Mouse (Mus musculus): ENCODE results near the gene Cyp8b1. TPM values are rescaled to one million over a fixed set of nuclear protein-coding genes. Genes with fewer than 3 reads are reported as not detected.
A peak's percentile ranks its signal among the peaks of the same experiment; 100 is the strongest.

Gene Cyp8b1
- not detected in 2 replicates for polyA plus RNA-seq (2015; fragmentation: Nextera tagmentation; extraction: Ambion mirVana)

DNA sequence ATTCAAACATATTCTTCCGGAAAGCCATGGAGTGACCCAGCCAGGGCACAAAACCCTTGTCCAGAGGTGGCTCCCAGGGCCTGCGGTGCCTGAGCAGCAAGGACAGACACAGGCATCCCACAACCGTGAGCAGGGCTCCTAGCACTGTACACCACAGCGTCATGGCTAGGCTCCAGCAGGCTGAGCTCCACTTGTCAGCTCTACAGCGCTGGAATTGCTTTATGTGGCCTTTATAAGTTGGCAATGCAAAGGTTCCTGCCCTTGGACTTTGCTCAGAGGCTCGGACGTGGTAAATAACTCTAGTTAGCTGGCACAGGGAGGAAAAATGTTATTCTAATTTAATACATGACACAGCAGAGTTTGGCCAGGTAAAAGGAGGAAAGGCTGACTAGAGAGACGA is at the start of gene Cyp8b1:
TSS of gene Cyp8b1 (minus strand) at position 204 of the 400 bp plus-strand sequence.
- no peak within 1 kb of the TSS for H3K9ac ChIP-seq (replicated peaks; ENCODE audit: low read length)
- no peak within 1 kb of the TSS for H3K4me3 ChIP-seq (ENCODE audit: low read length)
- no peak within 1 kb of the TSS for H3K27ac ChIP-seq (ENCODE audit: low read length)
- no peak within 1 kb of the TSS for H3K4me2 ChIP-seq (replicated peaks; ENCODE audit: low read depth, low read length)
- no peaks in the 10 kb centered on the region for H3K27me3 ChIP-seq (ENCODE audit: insufficient read depth, low read length)
- no peak for ATAC-seq (ENCODE audit: low FRiP score, low TSS enrichment)
- H3K36me3 ChIP-seq (ENCODE audit: insufficient read depth, low read length), result no peaks in the 10 kb centered on the region
- WGBS, result 84% methylated on average over 8 of the region's 8 CpGs
- H3K4me1 ChIP-seq (ENCODE audit: insufficient read depth, low read length), result no peaks in the 10 kb centered on the region
- no peaks in the 10 kb centered on the region for H3K9me3 ChIP-seq (ENCODE audit: low read length)

DNA sequence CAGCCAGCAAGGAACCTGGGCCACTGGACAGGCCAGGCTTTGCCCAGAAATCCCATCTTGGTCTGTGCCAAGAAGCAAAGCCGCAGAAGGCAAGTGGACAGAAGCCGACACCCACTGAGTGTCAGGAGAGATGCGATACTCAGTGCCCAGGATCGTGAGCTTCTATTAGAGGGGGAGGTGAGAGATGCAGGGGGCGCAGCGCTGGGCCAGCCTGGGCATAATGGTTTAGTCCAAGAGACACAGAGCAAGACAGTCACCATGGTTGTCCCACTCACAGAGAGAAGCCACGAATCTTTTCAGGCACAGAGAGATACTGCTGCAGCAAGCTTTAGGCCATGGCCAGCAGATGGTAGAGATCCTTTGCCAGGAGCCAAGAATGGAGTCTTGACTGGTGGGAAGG is 48.8 kb upstream of the Cyp8b1 start:
- Histone ChIP-seq H3K4me1 (ENCODE audit: insufficient read depth, low read length) (no peaks in the 10 kb centered on the region), H3K27me3 (ENCODE audit: insufficient read depth, low read length) (no peaks in the 10 kb centered on the region), H3K36me3 (ENCODE audit: insufficient read depth, low read length) (no peaks in the 10 kb centered on the region), H3K9ac (replicated peaks; ENCODE audit: low read length) (no peak overlapping the region), H3K27ac (ENCODE audit: low read length) (no peak overlapping the region), H3K4me3 (ENCODE audit: low read length) (no peak overlapping the region), H3K4me2 (replicated peaks; ENCODE audit: low read depth, low read length) (no peak overlapping the region), H3K9me3 (ENCODE audit: low read length) (no peaks in the 10 kb centered on the region)
- 84% methylated on average over 7 of the region's 7 CpGs for WGBS
- no peak for ATAC-seq (ENCODE audit: low FRiP score, low TSS enrichment)

DNA sequence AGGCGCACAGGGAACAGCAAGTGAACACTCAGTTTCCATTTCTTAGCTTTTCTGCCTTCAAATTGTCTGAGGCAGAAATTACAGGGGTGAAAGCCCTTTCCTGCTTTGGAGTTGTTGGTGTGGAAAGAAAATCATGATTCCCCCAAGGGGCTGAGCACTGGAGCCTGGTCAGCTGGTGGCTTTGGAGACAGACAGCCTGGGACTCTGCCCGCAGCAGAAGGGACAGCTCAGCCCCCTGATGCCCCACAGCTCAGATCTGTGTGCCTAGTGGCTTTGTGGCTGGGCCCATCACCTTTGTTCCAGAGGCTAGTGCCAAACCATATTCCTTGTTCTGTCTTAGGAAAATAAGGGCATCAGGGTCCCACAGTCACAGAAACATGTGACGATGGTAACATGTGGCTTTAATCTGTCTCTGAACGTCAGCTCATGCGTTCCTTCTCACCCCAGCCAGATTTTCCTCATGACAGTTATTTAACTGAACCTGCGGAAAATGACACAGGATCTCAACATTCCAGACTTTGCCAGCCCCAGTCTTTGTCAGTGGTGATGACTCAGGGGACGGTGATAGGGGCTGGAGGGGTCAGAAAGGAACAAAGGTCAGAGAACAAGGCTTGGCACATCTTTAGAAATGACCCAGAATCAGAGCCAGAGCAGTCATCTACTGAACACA is 44.0 kb upstream of the Cyp8b1 start:
- Histone ChIP-seq H3K9me3 (ENCODE audit: low read length) (no peaks in the 10 kb centered on the region), H3K4me1 (ENCODE audit: insufficient read depth, low read length) (no peaks in the 10 kb centered on the region), H3K4me2 (replicated peaks; ENCODE audit: low read depth, low read length) (no peak overlapping the region), H3K36me3 (ENCODE audit: insufficient read depth, low read length) (no peaks in the 10 kb centered on the region), H3K4me3 (ENCODE audit: low read length) (no peak overlapping the region), H3K9ac (replicated peaks; ENCODE audit: low read length) (no peak overlapping the region), H3K27me3 (ENCODE audit: insufficient read depth, low read length) (no peaks in the 10 kb centered on the region), H3K27ac (ENCODE audit: low read length) (no peak overlapping the region)
- 50% methylated on average over 7 of the region's 7 CpGs for WGBS
- no peak for ATAC-seq (ENCODE audit: low FRiP score, low TSS enrichment)

DNA sequence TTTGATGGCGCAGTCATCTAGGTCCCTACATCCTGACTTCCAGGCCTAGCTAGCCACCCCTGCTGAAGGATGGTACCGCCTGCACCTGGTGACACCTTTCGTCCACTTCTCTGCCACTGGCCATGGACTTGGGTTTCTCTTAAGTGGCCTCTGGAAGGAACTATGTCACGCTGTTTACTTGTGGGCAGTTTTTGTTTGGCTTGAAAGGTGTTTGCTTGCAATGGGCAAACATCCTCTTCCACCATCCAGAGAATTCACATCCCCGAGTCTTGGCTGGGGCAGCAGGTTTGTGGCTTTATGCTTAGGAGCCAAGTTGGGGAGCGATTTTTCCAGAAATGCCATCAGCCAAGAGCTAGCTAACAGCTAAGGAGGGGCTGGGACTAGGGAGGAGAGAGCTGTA is 36.5 kb upstream of the Cyp8b1 start:
- no peak overlapping the region for H3K9ac ChIP-seq (replicated peaks; ENCODE audit: low read length)
- ATAC-seq (ENCODE audit: low FRiP score, low TSS enrichment), result no peak

DNA sequence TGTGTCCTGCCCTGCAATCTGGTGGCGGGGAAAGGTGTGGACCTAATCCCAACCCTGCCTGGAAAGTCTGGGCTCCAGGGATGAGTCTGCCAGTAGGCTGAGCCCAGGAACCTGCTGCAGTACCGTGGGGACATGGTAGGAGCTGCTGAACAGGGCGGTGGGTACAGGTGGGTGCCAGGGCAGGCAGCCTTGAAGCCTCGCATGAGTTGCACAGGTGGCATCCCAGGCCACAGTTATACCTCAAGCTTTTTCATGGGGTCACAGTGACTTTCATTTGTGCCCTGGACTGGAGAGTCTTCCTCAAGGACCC is 35.0 kb upstream of the Cyp8b1 start:
- Histone ChIP-seq H3K4me2 (replicated peaks; ENCODE audit: low read depth, low read length) (peak overlapping the region; percentile 55), H3K4me1 (ENCODE audit: insufficient read depth, low read length) (peaks cover 12% of the 10 kb centered on the region), H3K36me3 (ENCODE audit: insufficient read depth, low read length) (no peaks in the 10 kb centered on the region), H3K9me3 (ENCODE audit: low read length) (no peaks in the 10 kb centered on the region), H3K9ac (replicated peaks; ENCODE audit: low read length) (peak overlapping the region; percentile 60), H3K4me3 (ENCODE audit: low read length) (peak overlapping the region; percentile 31), H3K27me3 (ENCODE audit: insufficient read depth, low read length) (no peaks in the 10 kb centered on the region), H3K27ac (ENCODE audit: low read length) (peak overlapping the region; percentile 62; the same call in 1 of the 2 replicates)
- ATAC-seq (ENCODE audit: low FRiP score, low TSS enrichment), result no peak
- WGBS, result 39% methylated on average over 4 of the region's 4 CpGs

More for the DNA sequence above, 36.5 kb upstream of the Cyp8b1 start:
- 88% methylated on average over 6 of the region's 6 CpGs for WGBS
- H3K4me1 ChIP-seq (ENCODE audit: insufficient read depth, low read length), result peaks cover 12% of the 10 kb centered on the region
- H3K4me2 ChIP-seq (replicated peaks; ENCODE audit: low read depth, low read length), result no peak overlapping the region
- no peak overlapping the region for H3K4me3 ChIP-seq (ENCODE audit: low read length)
- no peaks in the 10 kb centered on the region for H3K36me3 ChIP-seq (ENCODE audit: insufficient read depth, low read length)
- no peaks in the 10 kb centered on the region for H3K27me3 ChIP-seq (ENCODE audit: insufficient read depth, low read length)
- no peak overlapping the region for H3K27ac ChIP-seq (ENCODE audit: low read length)
- no peaks in the 10 kb centered on the region for H3K9me3 ChIP-seq (ENCODE audit: low read length)

DNA sequence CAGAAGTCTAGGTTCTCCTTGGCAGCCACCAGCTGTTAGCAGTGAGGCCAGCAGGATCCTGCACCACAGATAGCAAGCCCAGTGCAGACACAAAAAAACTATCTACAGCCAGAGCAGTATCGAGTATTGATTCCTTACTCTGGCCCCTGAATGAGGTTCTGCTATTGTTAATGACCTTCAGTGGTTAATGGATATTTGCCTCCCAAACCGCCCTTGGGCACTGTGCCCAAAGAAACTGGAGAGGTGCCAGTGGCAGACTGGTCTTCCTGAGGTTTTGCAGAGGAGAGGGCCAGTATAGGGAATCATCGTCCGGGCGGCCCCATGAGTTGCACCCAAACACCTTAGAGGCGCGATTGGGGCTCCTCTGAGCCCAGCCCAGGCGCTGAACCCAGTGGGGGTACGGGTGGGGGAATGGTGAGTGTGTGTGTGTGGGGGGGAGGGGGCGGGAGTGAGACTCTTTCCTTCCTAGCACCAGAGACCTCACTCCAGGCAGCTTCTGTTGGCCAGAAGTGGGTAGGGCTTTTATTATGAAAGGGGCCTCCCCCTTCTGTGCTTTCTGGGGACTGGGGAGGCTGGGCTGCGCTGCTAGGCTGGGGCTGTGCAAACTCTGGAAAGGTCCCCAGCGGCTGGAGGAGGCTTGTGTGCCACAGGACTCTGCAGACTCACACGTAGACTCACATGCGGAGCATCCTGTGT is 34.5 kb upstream of the Cyp8b1 start, which contains the start of gene Fam198a:
TSS of gene Fam198a (plus strand) at position 571 of the 696 bp plus-strand sequence.
- H3K4me2 ChIP-seq (replicated peaks; ENCODE audit: low read depth, low read length), result peak within 1 kb of the TSS; percentile 55
- peak within 1 kb of the TSS; percentile 62 for H3K27ac ChIP-seq (ENCODE audit: low read length)
- peaks cover 12% of the 10 kb centered on the region for H3K4me1 ChIP-seq (ENCODE audit: insufficient read depth, low read length)
- no peaks in the 10 kb centered on the region for H3K36me3 ChIP-seq (ENCODE audit: insufficient read depth, low read length)
- H3K9me3 ChIP-seq (ENCODE audit: low read length), result no peaks in the 10 kb centered on the region
- ATAC-seq (ENCODE audit: low FRiP score, low TSS enrichment), result peak; percentile 93
- H3K27me3 ChIP-seq (ENCODE audit: insufficient read depth, low read length), result no peaks in the 10 kb centered on the region
- H3K4me3 ChIP-seq (ENCODE audit: low read length), result peak within 1 kb of the TSS; percentile 31
- peak within 1 kb of the TSS; percentile 60 for H3K9ac ChIP-seq (replicated peaks; ENCODE audit: low read length)
- WGBS, result 7% methylated on average over 14 of the region's 14 CpGs

DNA sequence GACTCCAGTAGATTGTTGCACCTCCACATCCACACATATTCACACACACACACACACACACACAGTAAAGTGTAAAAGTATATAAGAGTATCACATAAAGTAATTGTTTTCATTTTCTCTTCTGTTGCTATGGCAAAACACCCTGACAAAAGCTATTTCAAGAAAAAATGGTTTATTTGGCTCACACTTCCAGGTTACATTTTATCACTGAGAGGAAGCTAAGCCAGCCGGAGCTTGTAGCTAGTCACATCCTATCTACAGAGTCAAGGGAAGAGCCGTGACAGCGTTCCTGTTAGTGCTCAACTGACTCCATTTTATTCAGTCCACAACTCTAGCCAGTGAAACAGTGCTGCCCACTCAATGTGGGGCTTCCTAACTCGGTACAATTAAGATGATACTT is 32.3 kb upstream of the Cyp8b1 start:
- no peaks in the 10 kb centered on the region for H3K9me3 ChIP-seq (ENCODE audit: low read length)
- peaks cover 12% of the 10 kb centered on the region for H3K4me1 ChIP-seq (ENCODE audit: insufficient read depth, low read length)
- H3K36me3 ChIP-seq (ENCODE audit: insufficient read depth, low read length), result no peaks in the 10 kb centered on the region
- no peak overlapping the region for H3K4me3 ChIP-seq (ENCODE audit: low read length)
- 74% methylated on average over 4 of the region's 4 CpGs for WGBS
- H3K4me2 ChIP-seq (replicated peaks; ENCODE audit: low read depth, low read length), result no peak overlapping the region
- H3K9ac ChIP-seq (replicated peaks; ENCODE audit: low read length), result no peak overlapping the region
- ATAC-seq (ENCODE audit: low FRiP score, low TSS enrichment), result no peak
- no peaks in the 10 kb centered on the region for H3K27me3 ChIP-seq (ENCODE audit: insufficient read depth, low read length)
- no peak overlapping the region for H3K27ac ChIP-seq (ENCODE audit: low read length)

DNA sequence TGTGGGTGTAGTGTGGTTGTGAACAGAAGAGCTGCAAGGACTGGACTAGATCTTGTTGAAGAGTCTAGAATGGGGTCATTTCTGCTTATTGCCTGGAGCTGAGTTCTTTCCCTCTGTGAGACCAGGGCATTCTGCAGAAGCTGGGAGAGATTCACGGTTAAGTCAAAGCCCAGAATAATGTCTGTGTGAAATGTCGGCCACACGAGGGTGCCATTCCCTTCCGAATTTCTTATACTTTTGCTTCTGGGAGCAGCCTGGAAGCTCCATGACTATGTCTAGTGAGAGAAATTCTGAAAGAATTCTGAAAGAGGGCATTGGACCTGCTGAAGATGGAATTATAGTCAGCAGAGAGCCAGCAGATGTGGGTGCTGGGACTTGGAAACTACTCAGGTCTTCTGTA is 31.7 kb upstream of the Cyp8b1 start:
- Histone ChIP-seq H3K27me3 (ENCODE audit: insufficient read depth, low read length) (no peaks in the 10 kb centered on the region), H3K27ac (ENCODE audit: low read length) (no peak overlapping the region), H3K4me2 (replicated peaks; ENCODE audit: low read depth, low read length) (no peak overlapping the region), H3K4me1 (ENCODE audit: insufficient read depth, low read length) (peaks cover 12% of the 10 kb centered on the region), H3K9me3 (ENCODE audit: low read length) (no peaks in the 10 kb centered on the region), H3K4me3 (ENCODE audit: low read length) (no peak overlapping the region), H3K36me3 (ENCODE audit: insufficient read depth, low read length) (no peaks in the 10 kb centered on the region), H3K9ac (replicated peaks; ENCODE audit: low read length) (no peak overlapping the region)
- no peak for ATAC-seq (ENCODE audit: low FRiP score, low TSS enrichment)
- 5% methylated on average over 4 of the region's 4 CpGs for WGBS

DNA sequence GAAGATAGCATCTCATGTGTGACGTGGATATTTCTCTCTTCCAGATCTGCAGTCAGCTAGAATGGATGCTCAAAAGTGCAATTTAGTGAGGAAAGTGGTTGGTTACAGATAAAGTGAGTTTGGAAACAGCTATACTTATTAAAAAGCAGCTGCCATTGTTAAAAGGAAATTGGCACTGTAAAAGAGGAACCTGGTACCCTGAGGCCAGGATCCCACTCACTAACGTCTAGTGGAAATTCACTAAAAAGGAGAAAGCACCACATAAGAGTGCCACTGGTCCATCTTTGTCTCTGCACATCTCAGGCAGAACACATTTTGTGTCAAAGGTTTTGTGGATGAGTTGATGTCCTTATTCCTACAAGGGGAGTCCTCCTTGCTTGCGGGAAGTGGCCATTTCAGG is 27.5 kb upstream of the Cyp8b1 start:
- 78% methylated on average over 3 of the region's 3 CpGs for WGBS
- Histone ChIP-seq H3K27ac (ENCODE audit: low read length) (no peak overlapping the region), H3K4me3 (ENCODE audit: low read length) (no peak overlapping the region), H3K9me3 (ENCODE audit: low read length) (no peaks in the 10 kb centered on the region), H3K9ac (replicated peaks; ENCODE audit: low read length) (no peak overlapping the region), H3K36me3 (ENCODE audit: insufficient read depth, low read length) (0 out of 2 replicates have a peak, but pooled peaks cover 2% of the 10 kb centered on the region), H3K4me2 (replicated peaks; ENCODE audit: low read depth, low read length) (no peak overlapping the region), H3K27me3 (ENCODE audit: insufficient read depth, low read length) (no peaks in the 10 kb centered on the region), H3K4me1 (ENCODE audit: insufficient read depth, low read length) (no peaks in the 10 kb centered on the region)
- no peak for ATAC-seq (ENCODE audit: low FRiP score, low TSS enrichment)

DNA sequence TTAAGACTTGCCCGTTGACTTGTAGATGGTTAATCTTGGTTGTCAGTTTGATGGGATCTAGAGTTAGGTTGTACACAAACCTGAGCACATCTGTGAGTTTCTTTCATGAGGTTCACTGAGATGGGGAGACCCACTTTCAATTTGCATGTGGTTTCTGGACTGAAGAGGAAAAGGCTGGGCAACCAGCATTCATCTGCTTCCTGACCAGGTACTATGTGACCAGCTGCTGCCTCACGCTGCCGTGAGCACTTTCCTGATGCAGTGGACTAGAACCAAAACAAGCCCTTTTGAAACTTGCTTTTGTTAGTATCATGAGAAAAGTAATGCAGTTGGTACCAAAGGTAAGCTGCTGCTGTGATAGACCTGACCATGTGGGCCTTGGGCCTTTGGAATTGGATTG is 26.9 kb upstream of the Cyp8b1 start:
- no peak for ATAC-seq (ENCODE audit: low FRiP score, low TSS enrichment)

More for the DNA sequence above, 26.9 kb upstream of the Cyp8b1 start:
- no peak overlapping the region for H3K4me3 ChIP-seq (ENCODE audit: low read length)
- H3K9me3 ChIP-seq (ENCODE audit: low read length), result no peaks in the 10 kb centered on the region
- H3K9ac ChIP-seq (replicated peaks; ENCODE audit: low read length), result no peak overlapping the region
- no peaks in the 10 kb centered on the region for H3K4me1 ChIP-seq (ENCODE audit: insufficient read depth, low read length)
- no peak overlapping the region for H3K27ac ChIP-seq (ENCODE audit: low read length)
- 0 out of 2 replicates have a peak, but pooled peaks cover 2% of the 10 kb centered on the region for H3K36me3 ChIP-seq (ENCODE audit: insufficient read depth, low read length)
- H3K4me2 ChIP-seq (replicated peaks; ENCODE audit: low read depth, low read length), result no peak overlapping the region
- WGBS, result 76% methylated on average over 3 of the region's 3 CpGs
- no peaks in the 10 kb centered on the region for H3K27me3 ChIP-seq (ENCODE audit: insufficient read depth, low read length)

Measured in kidney, embryonic 16.5 days (tissue).